Mouse (Mus musculus): ENCODE data around the gene Popdc2.

DNA sequence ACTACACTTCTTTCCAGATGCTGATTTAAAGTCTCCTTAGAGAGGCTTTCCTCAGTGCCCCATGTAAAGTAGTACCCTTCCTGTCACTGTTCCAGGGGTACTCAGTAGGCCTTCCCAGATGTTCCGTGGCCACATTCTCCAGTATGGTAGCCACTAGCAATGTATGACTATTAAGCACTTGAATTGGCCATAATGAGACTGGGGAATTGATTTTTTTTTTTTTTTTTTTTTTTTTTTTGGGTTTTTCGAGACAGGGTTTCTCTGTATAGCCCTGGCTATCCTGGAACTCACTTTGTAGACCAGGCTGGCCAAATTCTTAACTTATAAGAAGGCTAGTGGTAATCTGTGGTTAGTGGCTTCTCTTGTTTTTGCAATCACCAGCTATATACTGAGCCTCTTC lies 12.1 kb upstream of the Popdc2 start:
- TF ChIP-seq MAFK (IDR thresholded peaks at IDR 0.05; ENCODE audit: borderline replicate concordance, low read depth, low read length) (no peak), EP300 (IDR thresholded peaks at IDR 0.05; ENCODE audit: low read depth in 1 of 2, low read length in 2 of 2) (no peak), ELF1 (IDR thresholded peaks at IDR 0.05; ENCODE audit: low read depth, low read length) (no peak), POLR2A (IDR thresholded peaks at IDR 0.05; ENCODE audit: control insufficient read depth in 1 of 2, insufficient read depth in 1 of 2, low read depth in 1 of 2, low read length in 2 of 2, poor library complexity in 1 of 2) (no peak), UBTF (IDR thresholded peaks at IDR 0.05; ENCODE audit: borderline replicate concordance, insufficient read depth, low read depth, low read length) (no peak), POLR2AphosphoS2 (IDR thresholded peaks at IDR 0.05; ENCODE audit: low read length) (no peak), HCFC1 (IDR thresholded peaks at IDR 0.05; ENCODE audit: low read depth, low read length) (no peak), CTCF (IDR thresholded peaks at IDR 0.05 in 2 of 3, conservative IDR thresholded peaks at IDR 0.05 in 1 of 3; ENCODE audit: control insufficient read depth in 1 of 3, insufficient read depth in 1 of 3, low read depth in 2 of 3, low read length in 3 of 3, poor library complexity in 1 of 3, severe bottlenecking in 1 of 3) (no peak), RCOR1 (IDR thresholded peaks at IDR 0.05; ENCODE audit: low read depth, low read length) (no peak), MYC (IDR thresholded peaks at IDR 0.05; ENCODE audit: low read depth, low read length) (no peak), NRF1 (IDR thresholded peaks at IDR 0.05; ENCODE audit: insufficient read depth, low read depth, low read length, poor library complexity, severe bottlenecking) (no peak), SIN3A (IDR thresholded peaks at IDR 0.05; ENCODE audit: low read length) (no peak)
